Mouse (Mus musculus): ENCODE measurements around the gene Ttc9. TPM values are rescaled to one million over a fixed set of nuclear protein-coding genes. Genes with fewer than 3 reads are reported as not detected.
A peak's percentile ranks its signal among the peaks of the same experiment; 100 is the strongest.

Gene Ttc9
- total and polyA plus RNA-seq, 3 experiments, result 0.07 TPM; not detected in 2

GRCm38 (mm10) chr12:81663906-81664305 lies 32.9 kb downstream of the Ttc9 start:
- H3K9ac ChIP-seq (ENCODE audit: insufficient read depth, low read depth), result no peak overlapping the region
- no peak overlapping the region for H3K27ac ChIP-seq (ENCODE audit: insufficient read depth, low read depth)
- peaks cover 8 to 28% of the 10 kb centered on the region in 2 experiments; a peak in 3 of 4 replicates for H3K4me1 ChIP-seq (ENCODE audit: control insufficient read depth in 1 of 2, insufficient read depth in 2 of 2)
- H3K9me3 ChIP-seq (replicated peaks; ENCODE audit: low read length), result no peaks in the 10 kb centered on the region
- H3K79me2 ChIP-seq (replicated peaks; ENCODE audit: control insufficient read depth, extremely low read depth, insufficient read depth, poor library complexity, severe bottlenecking), result no peaks in the 10 kb centered on the region
- in situ Hi-C loops (cut with MboI; ENCODE audit: low pct_ligation_motif_present, low pct_unique_long_range_greater_than_20kb, low sequenced_read_pairs) (no loop called here), dilution Hi-C loops (cut with MboI; ENCODE audit: extremely low pct_ligation_motif_present, extremely low pct_unique_long_range_greater_than_20kb, low sequenced_read_pairs) (no loop called here)
- no peaks in the 10 kb centered on the region for H3K27me3 ChIP-seq (replicated peaks)
- DNase-seq (ENCODE audit: extremely low read depth), result no peak
- no peak overlapping the region for H3K4me2 ChIP-seq (ENCODE audit: insufficient read depth, low read depth, poor library complexity, severe bottlenecking)
- no peaks in the 10 kb centered on the region for H3K36me3 ChIP-seq (replicated peaks in 1 of 2; ENCODE audit: control insufficient read depth in 1 of 2, insufficient read depth in 1 of 2, low read length in 1 of 2)
- TF ChIP-seq HCFC1 (IDR thresholded peaks at IDR 0.05; ENCODE audit: low read depth, low read length) (no peak), KAT2A (IDR thresholded peaks at IDR 0.05; ENCODE audit: insufficient replicate concordance, low read length) (no peak), RAD21 (IDR thresholded peaks at IDR 0.05; ENCODE audit: low read depth, low read length) (no peak), BHLHE40 (IDR thresholded peaks at IDR 0.05; ENCODE audit: low read depth, low read length) (no peak), TCF12 (IDR thresholded peaks at IDR 0.05; ENCODE audit: low read depth, low read length) (no peak), MAFK (IDR thresholded peaks at IDR 0.05; ENCODE audit: insufficient replicate concordance, low read length) (no peak), ETS1 (conservative IDR thresholded peaks at IDR 0.05; ENCODE audit: low read depth, low read length) (no peak), E2F4 (IDR thresholded peaks at IDR 0.05; ENCODE audit: insufficient replicate concordance, low read depth, low read length) (no peak), UBTF (IDR thresholded peaks at IDR 0.05; ENCODE audit: low read depth, low read length) (no peak), MYC (IDR thresholded peaks at IDR 0.05; ENCODE audit: low read depth, low read length) (no peak), CHD1 (IDR thresholded peaks at IDR 0.05; ENCODE audit: low read depth, low read length) (no peak), POLR2AphosphoS2 (IDR thresholded peaks at IDR 0.05; ENCODE audit: low read depth, low read length) (no peak), NRF1 (IDR thresholded peaks at IDR 0.05; ENCODE audit: low read depth, low read length) (no peak), POLR2A (IDR thresholded peaks at IDR 0.05; ENCODE audit: low read depth, low read length) (no peak), CTCF (conservative IDR thresholded peaks at IDR 0.05 in 1 of 2, IDR thresholded peaks at IDR 0.05 in 1 of 2; ENCODE audit: low read depth in 2 of 2, low read length in 2 of 2) (no peak), JUND (conservative IDR thresholded peaks at IDR 0.05; ENCODE audit: low read depth, low read length) (no peak)
- H3K4me3 ChIP-seq (replicated peaks in 1 of 3; ENCODE audit: low read depth in 2 of 3, low read length in 2 of 3, poor library complexity in 1 of 3), result no peak overlapping the region

GRCm38 (mm10) chr12:81668406-81668805 lies 37.4 kb downstream of the Ttc9 start:
- H3K9me3 ChIP-seq (replicated peaks; ENCODE audit: low read length), result no peaks in the 10 kb centered on the region
- dilution Hi-C loops (cut with MboI; ENCODE audit: extremely low pct_ligation_motif_present, extremely low pct_unique_long_range_greater_than_20kb, low sequenced_read_pairs), result no loop called here
- no peak for DNase-seq (ENCODE audit: extremely low read depth)
- no peak for TF ChIP-seq SMC3 (IDR thresholded peaks at IDR 0.05; ENCODE audit: low read depth, low read length)
- no peak for TF ChIP-seq E2F4 (IDR thresholded peaks at IDR 0.05; ENCODE audit: insufficient replicate concordance, low read depth, low read length)
- TF ChIP-seq CHD2 (IDR thresholded peaks at IDR 0.05; ENCODE audit: low read length), result no peak
- TF ChIP-seq MYC (IDR thresholded peaks at IDR 0.05; ENCODE audit: low read depth, low read length), result no peak
- TF ChIP-seq TCF12 (IDR thresholded peaks at IDR 0.05; ENCODE audit: low read depth, low read length), result no peak
- no peak for TF ChIP-seq POLR2AphosphoS2 (IDR thresholded peaks at IDR 0.05; ENCODE audit: low read depth, low read length)
- TF ChIP-seq MEF2A (IDR thresholded peaks at IDR 0.05; ENCODE audit: borderline replicate concordance, low read depth, low read length), result no peak; the same call in 1 of the 2 replicates
- TF ChIP-seq MAFK (IDR thresholded peaks at IDR 0.05; ENCODE audit: insufficient replicate concordance, low read length), result no peak
- TF ChIP-seq USF1 (IDR thresholded peaks at IDR 0.05; ENCODE audit: low read depth, low read length), result peak; percentile 64
- TF ChIP-seq PAX5 (IDR thresholded peaks at IDR 0.05; ENCODE audit: low read length), result no peak
- TF ChIP-seq MXI1 (IDR thresholded peaks at IDR 0.05; ENCODE audit: low read depth, low read length), result no peak
- TF ChIP-seq SIN3A (IDR thresholded peaks at IDR 0.05; ENCODE audit: low read length), result no peak
- no peak for TF ChIP-seq ZNF384 (IDR thresholded peaks at IDR 0.05; ENCODE audit: low read depth, low read length)
- no peak for TF ChIP-seq KAT2A (IDR thresholded peaks at IDR 0.05; ENCODE audit: insufficient replicate concordance, low read length)
- TF ChIP-seq RCOR1 (conservative IDR thresholded peaks at IDR 0.05; ENCODE audit: low read depth, low read length), result no peak
- TF ChIP-seq USF2 (conservative IDR thresholded peaks at IDR 0.05; ENCODE audit: low read depth, low read length), result peak; percentile 37; the same call in 1 of the 2 replicates
- no peak for TF ChIP-seq POLR2A (IDR thresholded peaks at IDR 0.05; ENCODE audit: low read depth, low read length)
- no peak for TF ChIP-seq ZC3H11A (IDR thresholded peaks at IDR 0.05; ENCODE audit: low read depth, low read length)
- TF ChIP-seq IRF4 (IDR thresholded peaks at IDR 0.05; ENCODE audit: low read depth, low read length), result peak; percentile 39; the same call in 1 of the 2 replicates
- no peak for TF ChIP-seq MAZ (IDR thresholded peaks at IDR 0.05; ENCODE audit: low read depth, low read length)
- TF ChIP-seq CHD1 (IDR thresholded peaks at IDR 0.05; ENCODE audit: low read depth, low read length), result no peak
- no peak; the same call in 1 of the 2 replicates for TF ChIP-seq MAX (IDR thresholded peaks at IDR 0.05; ENCODE audit: low read length)
- TF ChIP-seq UBTF (IDR thresholded peaks at IDR 0.05; ENCODE audit: low read depth, low read length), result no peak
- TF ChIP-seq ELF1 (IDR thresholded peaks at IDR 0.05; ENCODE audit: low read depth, low read length), result no peak
- no peak for TF ChIP-seq JUND (conservative IDR thresholded peaks at IDR 0.05; ENCODE audit: low read depth, low read length)
- no peak for TF ChIP-seq CTCF (conservative IDR thresholded peaks at IDR 0.05 in 1 of 2, IDR thresholded peaks at IDR 0.05 in 1 of 2; ENCODE audit: low read depth in 2 of 2, low read length in 2 of 2)

More at GRCm38 (mm10) chr12:81668406-81668805, 37.4 kb downstream of the Ttc9 start:
- Histone ChIP-seq H3K79me2 (replicated peaks; ENCODE audit: control insufficient read depth, extremely low read depth, insufficient read depth, poor library complexity, severe bottlenecking) (no peaks in the 10 kb centered on the region), H3K27ac (ENCODE audit: insufficient read depth, low read depth) (no peak overlapping the region), H3K4me1 (ENCODE audit: control insufficient read depth in 1 of 2, insufficient read depth in 2 of 2) (peaks cover 12% of the 10 kb centered on the region in 2 experiments), H3K4me2 (ENCODE audit: insufficient read depth, low read depth, poor library complexity, severe bottlenecking) (0 out of 2 replicates have a peak overlapping the region, but pooled peaks have one; percentile 40), H3K27me3 (replicated peaks) (no peaks in the 10 kb centered on the region), H3K4me3 (replicated peaks in 1 of 3; ENCODE audit: low read depth in 2 of 3, low read length in 2 of 3, poor library complexity in 1 of 3) (no peak overlapping the region), H3K9ac (ENCODE audit: insufficient read depth, low read depth) (no peak overlapping the region), H3K36me3 (replicated peaks in 1 of 2; ENCODE audit: control insufficient read depth in 1 of 2, insufficient read depth in 1 of 2, low read length in 1 of 2) (no peaks in the 10 kb centered on the region)
- in situ Hi-C loops (cut with MboI; ENCODE audit: low pct_ligation_motif_present, low pct_unique_long_range_greater_than_20kb, low sequenced_read_pairs), result no loop called here

All from CH12.LX (cell line).